Mouse (Mus musculus) spleen, postnatal 14 days (tissue): ENCODE measurements around the gene Kit.

Source experiments
- DNase-seq, 2 experiments: peaks; one replicate each; pipeline ENCODE4 v3.0.0; 2021 to 2022; ENCODE audit warnings: low spot score in 2 of 2

Gene Kit

DNA sequence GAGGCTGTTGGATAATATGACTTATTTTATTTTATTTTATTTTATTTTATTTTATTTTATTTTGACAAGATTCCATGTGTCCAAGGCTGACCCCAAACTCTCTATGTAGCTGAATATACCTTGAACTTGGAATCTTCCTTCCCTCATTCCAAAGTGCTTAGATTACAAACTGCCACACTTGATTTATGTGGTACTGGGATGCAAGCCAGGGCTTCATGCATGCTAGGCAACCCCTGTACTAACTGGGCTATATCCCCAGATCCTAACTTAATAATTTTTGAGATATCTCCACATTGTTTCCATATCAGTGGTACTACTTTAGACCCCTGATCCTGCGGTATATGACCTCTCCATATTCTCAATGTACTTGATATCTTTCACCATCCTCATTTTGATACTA, 130.7 kb downstream of the Kit start:
- DNase-seq = no peak
